Mouse (Mus musculus) G1E (cell line): ENCODE measurements around the gene Gmds.

Experiments used
- CTCF ChIP-seq: IDR thresholded peaks from 2 replicates; pipeline ENCODE4 v1.5.1; 2012; ENCODE audit warnings: low read depth, low read length, inconsistent platforms, mixed read lengths
- GATA1 ChIP-seq: IDR thresholded peaks from 2 replicates; pipeline ENCODE4 v1.6.1; 2012; ENCODE audit warnings: borderline replicate concordance, low read length, inconsistent platforms, mixed read lengths
- GATA2 ChIP-seq: IDR thresholded peaks from 2 replicates; pipeline ENCODE4 v1.6.1; 2012; ENCODE audit warnings: low read depth, low read length, inconsistent platforms, borderline replicate concordance
- POLR2AphosphoS5 ChIP-seq: IDR thresholded peaks from 2 replicates; pipeline ENCODE4 v1.6.1; 2012; ENCODE audit warnings: low read depth, low read length, inconsistent platforms; ENCODE audit not compliant: insufficient replicate concordance
- TAL1 ChIP-seq: conservative IDR thresholded peaks from 2 replicates; pipeline ENCODE4 v1.6.1; 2012; ENCODE audit warnings: low read depth, low read length, inconsistent platforms, mixed read lengths

- no peak for TF ChIP-seq CTCF
- no peak for TF ChIP-seq TAL1
- no peak for TF ChIP-seq GATA1
- TF ChIP-seq POLR2AphosphoS5 = no peak
- no peak for TF ChIP-seq GATA2
These were observed 357.3 kb downstream of the Gmds start for GRCm38 (mm10) chr13:31981198-31981597.
